Mouse (Mus musculus) limb, embryonic 15.5 days (tissue): ENCODE results near the gene Kcnk5. TPM values are rescaled to one million over a fixed set of nuclear protein-coding genes. Genes with fewer than 3 reads are reported as not detected.

Experiments
- ATAC-seq: fragments of 200-750 bp; cut with Nextera tagmentation; 2 replicates; pipeline ENCODE4 v1.8.0; 2017; ENCODE audit warnings: low read depth, moderate TSS enrichment; ENCODE audit not compliant: insufficient number of reproducible peaks, low FRiP score, low TSS enrichment
- H3K27ac ChIP-seq: fragments of 300-500 bp; sonication (generic); 2 replicates; pipeline ENCODE4 v1.5.1; 2015; ENCODE audit warnings: moderate library complexity, mild to moderate bottlenecking, inconsistent platforms
- H3K27me3 ChIP-seq: fragments of 300-500 bp; sonication (generic); 2 replicates; pipeline ENCODE4 v1.6.1; 2015; ENCODE audit warnings: inconsistent platforms
- H3K36me3 ChIP-seq: fragments of 300-500 bp; sonication (generic); 2 replicates; pipeline ENCODE4 v1.6.1; 2015; ENCODE audit warnings: inconsistent platforms
- H3K4me1 ChIP-seq: fragments of 300-500 bp; sonication (generic); 2 replicates; pipeline ENCODE4 v1.6.1; 2015; ENCODE audit warnings: inconsistent platforms
- H3K4me2 ChIP-seq: fragments of 300-500 bp; sonication (generic); 2 replicates; pipeline ENCODE4 v1.6.1; 2015; ENCODE audit warnings: mild to moderate bottlenecking, inconsistent platforms
- H3K4me3 ChIP-seq: fragments of 300-500 bp; sonication (generic); 2 replicates; pipeline ENCODE4 v1.5.1; 2015; ENCODE audit warnings: mild to moderate bottlenecking, inconsistent platforms
- H3K9ac ChIP-seq: fragments of 300-500 bp; sonication (generic); 2 replicates; pipeline ENCODE4 v1.6.1; 2015; ENCODE audit warnings: inconsistent platforms
- H3K9me3 ChIP-seq: fragments of 300-500 bp; sonication (generic); 2 replicates; pipeline ENCODE4 v1.6.1; 2016; ENCODE audit warnings: inconsistent platforms
- WGBS: fragments of 180-500 bp; shearing (Covaris S2); methylation state at CpG from one replicate; pipeline ENCODE4 v1.1.7; 2015; 5-methylcytosine and 5-hydroxymethylcytosine counted together
- polyA plus RNA-seq: library from polyadenylated mRNA; unstranded; fragments of >200 nt; fragmentation: Nextera tagmentation; extraction: Ambion mirVana; gene quantifications from 2 replicates; pipeline ENCODE4 v1.2.1, GENCODE M21; 2015

Gene Kcnk5
- 4.5 and 4.7 TPM in 2 replicates for polyA plus RNA-seq

DNA sequence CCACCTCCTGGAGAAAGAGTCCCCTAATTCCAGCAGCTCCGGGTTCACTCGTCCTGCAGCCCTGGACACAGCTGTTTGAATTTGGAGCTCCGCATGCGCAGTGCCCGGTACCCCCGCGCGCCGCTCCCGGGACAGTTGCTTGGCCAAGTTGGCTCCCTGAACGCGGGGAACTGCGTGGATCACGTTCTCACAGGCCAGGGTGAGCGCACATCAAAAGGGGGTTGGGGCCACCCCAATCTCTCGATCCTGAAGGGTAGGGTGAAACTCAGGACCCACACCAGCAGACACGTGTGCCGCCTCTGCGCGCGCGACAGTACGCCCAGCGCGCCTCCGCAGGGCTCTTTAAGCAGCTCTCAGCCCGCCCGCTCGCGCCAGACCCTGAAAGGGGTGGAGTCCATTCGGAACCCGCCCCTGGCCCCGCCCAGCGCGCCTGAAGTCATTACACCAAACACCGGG, at the start of gene Kcnk5:
Kcnk5 (minus strand) TSS at position 344 of the 456 bp plus-strand sequence.
- H3K27ac ChIP-seq, result 0 out of 2 replicates have a peak within 1 kb of the TSS, but pooled peaks have one; percentile 27
- peak within 1 kb of the TSS; percentile 89 for H3K4me2 ChIP-seq
- ATAC-seq, result peak; percentile 85
- peak within 1 kb of the TSS; percentile 60 for H3K4me3 ChIP-seq
- WGBS, result under 1% methylated on average over 36 of the region's 36 CpGs
- peaks cover 38% of the 10 kb centered on the region for H3K4me1 ChIP-seq
- no peaks in the 10 kb centered on the region for H3K9me3 ChIP-seq
- H3K9ac ChIP-seq, result peak within 1 kb of the TSS; percentile 28
- H3K27me3 ChIP-seq, result no peaks in the 10 kb centered on the region
- no peaks in the 10 kb centered on the region for H3K36me3 ChIP-seq

DNA sequence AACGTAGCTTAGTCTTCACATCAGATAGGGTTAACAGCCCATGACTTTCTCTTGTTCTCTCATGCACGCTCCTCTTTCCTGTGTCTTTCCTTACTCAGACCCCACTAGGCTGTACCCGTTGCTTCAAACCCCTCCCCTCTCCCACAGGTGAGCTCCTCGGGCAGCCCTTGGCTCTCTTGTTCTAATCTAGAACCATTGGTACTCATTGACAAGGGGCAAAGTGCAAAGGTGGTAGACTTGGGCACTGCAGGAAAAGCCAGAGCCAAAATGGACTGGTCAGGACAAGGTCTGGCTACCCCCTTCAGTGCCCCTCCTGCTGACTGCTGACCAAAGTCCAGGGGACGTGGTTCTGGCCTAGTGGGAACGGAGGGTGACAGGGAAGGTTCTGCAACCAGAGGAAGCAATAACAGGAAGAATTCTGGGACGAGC, 48.5 kb upstream of the Kcnk5 start:
- ATAC-seq, result no peak
- H3K4me1 ChIP-seq, result no peaks in the 10 kb centered on the region
- H3K27ac ChIP-seq, result no peak overlapping the region
- no peak overlapping the region for H3K4me2 ChIP-seq
- no peaks in the 10 kb centered on the region for H3K9me3 ChIP-seq
- H3K27me3 ChIP-seq, result no peaks in the 10 kb centered on the region
- whole genome bisulfite sequencing, result 79% methylated on average over 7 of the region's 7 CpGs
- no peak overlapping the region for H3K9ac ChIP-seq
- H3K4me3 ChIP-seq, result no peak overlapping the region
- H3K36me3 ChIP-seq, result no peaks in the 10 kb centered on the region

DNA sequence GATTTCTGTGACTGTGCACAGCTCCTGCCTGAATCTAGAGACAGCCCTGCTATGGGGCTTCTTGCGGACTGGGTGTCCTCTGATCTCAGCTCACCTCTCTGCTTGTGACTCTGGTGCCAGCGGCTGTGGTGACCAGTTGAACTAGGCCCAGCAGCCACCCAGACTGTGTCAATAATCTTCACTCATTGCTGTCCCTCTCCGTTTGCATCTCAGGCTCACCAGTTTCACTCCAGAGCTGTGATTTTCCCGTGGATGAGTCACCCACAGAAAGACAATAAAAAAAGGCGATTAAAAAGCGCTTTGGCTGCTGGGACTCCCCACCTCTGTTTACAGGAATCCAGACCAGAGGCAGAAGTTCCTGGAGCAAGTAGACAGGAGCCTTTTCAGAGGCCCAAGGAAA, 47.8 kb upstream of the Kcnk5 start:
- Histone ChIP-seq H3K27me3 (no peaks in the 10 kb centered on the region), H3K27ac (no peak overlapping the region), H3K4me3 (no peak overlapping the region), H3K4me2 (no peak overlapping the region), H3K4me1 (0 out of 2 replicates have a peak, but pooled peaks cover 1% of the 10 kb centered on the region), H3K36me3 (no peaks in the 10 kb centered on the region), H3K9ac (no peak overlapping the region), H3K9me3 (no peaks in the 10 kb centered on the region)
- ATAC-seq, result no peak
- WGBS, result 58% methylated on average over 6 of the region's 6 CpGs

DNA sequence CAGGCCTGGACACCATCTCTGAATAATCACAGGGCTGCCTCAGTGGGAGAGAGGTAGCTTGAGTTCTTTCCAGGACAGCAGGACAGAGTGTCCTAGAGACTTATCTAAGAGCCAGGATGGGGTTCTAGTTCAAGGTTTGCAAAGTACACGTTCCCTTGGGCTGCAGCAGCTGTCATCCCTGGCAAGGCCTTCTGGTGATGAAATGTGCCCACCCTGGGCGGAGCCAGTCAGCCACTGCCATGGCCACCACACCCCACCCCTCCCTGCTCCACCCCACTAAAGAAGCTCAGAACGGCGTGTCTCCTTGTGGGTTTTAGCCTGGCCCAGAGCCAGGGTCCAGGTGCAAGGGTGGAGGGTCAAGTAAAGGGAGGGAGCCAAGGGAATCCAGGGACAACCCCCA, 46.7 kb upstream of the Kcnk5 start:
- no peak for ATAC-seq
- H3K4me1 ChIP-seq, result 0 out of 2 replicates have a peak, but pooled peaks cover 4% of the 10 kb centered on the region
- H3K9me3 ChIP-seq, result no peaks in the 10 kb centered on the region
- 61% methylated on average over 4 of the region's 4 CpGs for WGBS
- no peak overlapping the region for H3K4me3 ChIP-seq
- H3K4me2 ChIP-seq, result no peak overlapping the region
- no peak overlapping the region for H3K27ac ChIP-seq
- no peak overlapping the region for H3K9ac ChIP-seq
- no peaks in the 10 kb centered on the region for H3K36me3 ChIP-seq
- H3K27me3 ChIP-seq, result no peaks in the 10 kb centered on the region

DNA sequence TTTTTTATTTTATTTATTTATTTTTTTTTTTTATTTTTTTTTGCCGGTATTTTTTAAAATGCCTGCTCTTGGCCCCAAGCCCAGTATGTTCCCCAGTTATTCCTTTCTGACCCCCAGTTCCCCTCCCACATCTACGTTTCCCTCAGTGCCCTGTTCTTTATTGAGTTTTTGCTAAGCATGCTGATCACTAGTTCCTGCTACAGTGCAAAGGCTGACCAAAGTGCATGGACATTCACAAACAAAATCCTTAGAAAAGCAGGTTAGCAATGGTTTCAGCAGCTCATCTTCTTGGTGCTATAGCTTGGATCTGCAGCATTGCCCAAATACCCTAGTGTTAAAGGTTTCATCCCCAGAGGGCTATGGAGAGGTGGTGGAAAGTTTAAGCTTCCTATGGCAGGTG, 45.4 kb upstream of the Kcnk5 start:
- no peak overlapping the region for H3K4me3 ChIP-seq
- no peak for ATAC-seq
- WGBS, result 28% methylated on average over 2 of the region's 2 CpGs
- no peak overlapping the region for H3K9ac ChIP-seq
- H3K36me3 ChIP-seq, result no peaks in the 10 kb centered on the region
- no peaks in the 10 kb centered on the region for H3K27me3 ChIP-seq
- H3K4me1 ChIP-seq, result 0 out of 2 replicates have a peak, but pooled peaks cover 4% of the 10 kb centered on the region
- H3K4me2 ChIP-seq, result no peak overlapping the region
- no peaks in the 10 kb centered on the region for H3K9me3 ChIP-seq
- H3K27ac ChIP-seq, result no peak overlapping the region

DNA sequence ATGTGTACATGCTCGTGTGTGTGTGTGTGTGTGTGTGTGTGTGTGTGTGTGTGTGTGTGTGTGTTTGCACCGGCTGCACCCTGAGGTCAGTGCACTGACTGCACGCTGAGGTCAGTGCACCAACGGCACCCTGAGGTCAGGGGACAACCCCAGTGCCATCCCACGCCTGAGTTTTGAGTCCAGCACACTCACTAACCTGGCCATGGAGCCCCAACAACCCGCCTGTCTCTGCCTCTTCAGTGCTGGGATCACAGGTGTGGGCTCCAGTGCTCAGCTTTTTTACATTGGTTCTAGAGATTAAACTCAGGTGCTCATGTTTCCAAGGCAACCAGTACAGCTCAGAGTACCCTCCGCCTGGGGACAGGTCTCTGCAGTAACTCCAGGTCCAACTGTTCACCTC, 44.9 kb upstream of the Kcnk5 start:
- no peak for ATAC-seq
- Histone ChIP-seq H3K4me2 (no peak overlapping the region), H3K9ac (no peak overlapping the region), H3K27ac (no peak overlapping the region), H3K4me3 (no peak overlapping the region), H3K27me3 (no peaks in the 10 kb centered on the region), H3K36me3 (no peaks in the 10 kb centered on the region), H3K4me1 (0 out of 2 replicates have a peak, but pooled peaks cover 4% of the 10 kb centered on the region), H3K9me3 (no peaks in the 10 kb centered on the region)
- 64% methylated on average over 7 of the region's 7 CpGs for WGBS

DNA sequence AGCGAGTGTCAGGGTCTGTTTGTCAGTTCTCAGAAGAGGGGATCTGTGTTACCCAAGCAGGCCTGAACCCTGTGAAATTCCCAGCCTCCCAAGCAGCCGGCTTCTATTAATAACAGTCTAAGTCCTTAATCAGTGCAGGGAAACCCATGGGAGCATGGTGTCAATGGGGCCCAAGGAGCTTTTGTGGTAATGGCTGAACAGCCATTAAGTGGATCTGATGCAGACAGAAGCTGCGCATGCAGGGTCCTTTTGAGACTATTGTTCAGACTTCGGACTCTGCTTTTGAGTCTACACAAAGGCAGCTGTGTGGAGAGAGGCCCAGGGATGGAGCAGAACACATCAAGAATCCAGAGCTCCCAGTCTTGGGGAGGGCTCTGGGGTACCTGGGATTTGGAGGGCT, 43.9 kb upstream of the Kcnk5 start:
- WGBS, result 68% methylated on average over 4 of the region's 4 CpGs
- no peak overlapping the region for H3K4me3 ChIP-seq
- H3K9ac ChIP-seq, result no peak overlapping the region
- H3K36me3 ChIP-seq, result no peaks in the 10 kb centered on the region
- H3K9me3 ChIP-seq, result no peaks in the 10 kb centered on the region
- no peak overlapping the region for H3K4me2 ChIP-seq
- no peak for ATAC-seq
- 0 out of 2 replicates have a peak, but pooled peaks cover 4% of the 10 kb centered on the region for H3K4me1 ChIP-seq
- H3K27ac ChIP-seq, result no peak overlapping the region
- no peaks in the 10 kb centered on the region for H3K27me3 ChIP-seq

DNA sequence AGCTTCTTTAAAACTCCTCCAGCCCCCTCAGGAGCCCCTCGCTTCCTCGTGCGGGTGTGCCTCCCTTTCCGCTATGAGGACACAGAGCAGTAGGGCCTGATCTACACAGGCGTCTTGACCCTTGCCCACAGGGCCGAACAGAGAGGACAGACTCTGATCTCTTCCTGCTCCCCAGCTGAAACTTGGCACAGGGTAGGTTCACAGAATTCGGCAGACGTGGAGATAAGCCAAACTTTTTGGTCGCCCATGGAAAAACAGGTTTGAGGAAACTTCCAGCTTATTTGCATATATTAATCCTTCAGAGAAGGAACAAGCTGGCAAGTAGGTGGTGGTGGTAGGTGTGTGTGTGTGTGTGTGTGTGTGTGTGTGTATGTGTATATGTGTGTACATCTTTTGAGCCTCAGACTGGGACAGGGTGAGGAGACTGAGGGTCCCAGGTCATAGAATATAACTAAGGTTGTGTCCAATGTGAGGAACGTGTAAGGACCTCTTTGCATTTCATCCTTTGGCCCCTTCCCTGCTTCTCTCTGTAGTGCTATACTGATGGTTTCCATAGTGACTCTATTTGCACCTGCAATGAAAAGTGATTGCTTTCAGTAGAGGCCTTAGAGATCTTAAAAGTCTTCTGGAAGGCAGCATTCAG, 43.1 kb upstream of the Kcnk5 start:
- no peak for ATAC-seq
- no peak overlapping the region for H3K4me3 ChIP-seq
- H3K4me1 ChIP-seq, result 0 out of 2 replicates have a peak, but pooled peaks cover 4% of the 10 kb centered on the region
- no peaks in the 10 kb centered on the region for H3K27me3 ChIP-seq
- H3K36me3 ChIP-seq, result no peaks in the 10 kb centered on the region
- no peaks in the 10 kb centered on the region for H3K9me3 ChIP-seq
- 64% methylated on average over 10 of the region's 10 CpGs for WGBS
- no peak overlapping the region for H3K27ac ChIP-seq
- H3K4me2 ChIP-seq, result no peak overlapping the region
- H3K9ac ChIP-seq, result no peak overlapping the region

DNA sequence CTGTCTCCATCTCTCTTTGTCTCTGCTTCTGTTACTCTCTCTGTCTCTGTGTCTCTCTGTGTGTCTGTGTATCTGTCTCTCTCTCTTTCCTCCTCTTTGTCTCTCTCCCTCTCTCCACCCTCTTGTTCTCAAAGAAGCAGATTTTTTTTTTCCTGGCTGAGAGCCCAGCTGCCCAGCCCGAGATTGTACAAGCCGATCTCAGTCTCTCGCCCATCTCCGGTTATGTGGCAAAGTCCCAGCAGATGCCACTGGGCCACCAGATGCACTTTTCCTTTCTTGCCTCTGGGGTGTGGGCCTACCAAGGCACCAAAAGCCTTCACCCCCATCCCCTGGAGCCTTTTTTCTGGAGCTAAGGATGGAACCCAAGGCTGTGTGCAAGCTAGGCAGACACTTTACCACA, 42.6 kb upstream of the Kcnk5 start:
- H3K4me3 ChIP-seq, result no peak overlapping the region
- H3K4me2 ChIP-seq, result no peak overlapping the region
- H3K9me3 ChIP-seq, result no peaks in the 10 kb centered on the region
- WGBS, result 37% methylated on average over 4 of the region's 4 CpGs
- H3K4me1 ChIP-seq, result 0 out of 2 replicates have a peak, but pooled peaks cover 4% of the 10 kb centered on the region
- no peak overlapping the region for H3K9ac ChIP-seq
- no peak for ATAC-seq
- H3K27ac ChIP-seq, result no peak overlapping the region
- no peaks in the 10 kb centered on the region for H3K27me3 ChIP-seq
- no peaks in the 10 kb centered on the region for H3K36me3 ChIP-seq

DNA sequence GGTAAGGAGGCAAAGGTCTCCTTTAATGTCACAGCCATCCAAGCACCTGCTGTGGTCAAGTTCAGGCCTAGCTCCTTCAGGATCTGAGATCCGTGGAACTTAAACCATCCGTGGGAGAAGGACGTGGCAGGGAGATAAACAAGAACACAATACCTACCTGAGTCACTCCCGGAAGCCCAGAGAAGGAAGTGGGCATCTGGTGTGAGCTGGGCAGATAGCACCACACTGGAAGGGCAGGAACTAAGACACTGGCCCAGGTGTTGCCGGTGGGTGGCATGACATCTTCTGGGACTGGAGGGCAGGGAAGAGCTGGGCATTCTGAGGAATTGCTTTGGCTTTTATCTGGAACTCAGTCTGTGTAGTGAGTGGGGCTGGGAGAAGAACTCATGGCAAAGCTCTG, 41.6 kb upstream of the Kcnk5 start:
- H3K9ac ChIP-seq, result no peak overlapping the region
- H3K27ac ChIP-seq, result no peak overlapping the region
- no peaks in the 10 kb centered on the region for H3K9me3 ChIP-seq
- ATAC-seq, result no peak
- no peak overlapping the region for H3K4me3 ChIP-seq
- 0 out of 2 replicates have a peak, but pooled peaks cover 4% of the 10 kb centered on the region for H3K4me1 ChIP-seq
- H3K27me3 ChIP-seq, result no peaks in the 10 kb centered on the region
- H3K4me2 ChIP-seq, result no peak overlapping the region
- WGBS, result 87% methylated on average over 5 of the region's 5 CpGs
- no peaks in the 10 kb centered on the region for H3K36me3 ChIP-seq

DNA sequence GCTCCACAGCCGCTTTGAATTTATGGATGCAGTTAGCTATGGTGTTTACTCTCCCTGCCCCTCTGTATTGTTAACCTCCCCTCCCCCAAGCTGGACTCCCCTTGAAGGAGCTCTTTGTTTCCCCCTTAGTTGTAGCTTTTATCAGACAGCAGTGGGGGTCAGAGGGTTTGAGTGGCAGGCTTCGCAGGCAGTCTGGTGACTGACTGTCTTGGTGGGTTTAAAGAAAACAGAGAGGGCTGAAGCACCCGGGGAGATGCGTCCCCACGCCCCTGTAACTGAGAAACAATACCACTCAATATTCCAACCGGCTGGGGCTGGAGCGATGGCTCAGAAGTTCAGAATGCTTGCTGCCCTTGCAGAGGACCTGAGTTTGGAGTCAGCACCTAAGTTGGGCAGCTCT, 39.5 kb upstream of the Kcnk5 start:
- ATAC-seq, result no peak

DNA sequence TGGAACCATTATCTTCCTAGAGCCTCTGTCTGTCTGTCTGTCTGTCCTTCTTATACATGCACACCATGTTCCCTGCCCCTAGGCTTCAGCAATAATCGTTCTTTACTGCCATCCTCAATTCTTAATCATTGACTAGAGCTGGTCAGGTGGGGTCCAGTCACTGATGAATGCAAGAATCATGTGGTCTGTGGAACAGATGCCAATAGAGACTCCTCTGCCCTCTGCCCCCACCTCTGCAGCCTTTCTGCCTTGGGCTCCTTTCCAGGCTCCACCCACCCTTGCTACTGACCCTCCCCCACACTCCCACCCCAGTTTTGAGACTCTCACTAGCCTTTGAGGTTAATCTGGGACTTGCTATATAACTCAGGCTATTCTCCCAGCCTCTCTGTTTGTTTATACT, 38.2 kb upstream of the Kcnk5 start:
- no peak for ATAC-seq
- Histone ChIP-seq H3K36me3 (no peaks in the 10 kb centered on the region), H3K27ac (no peak overlapping the region), H3K9ac (no peak overlapping the region), H3K4me1 (0 out of 2 replicates have a peak, but pooled peaks cover 4% of the 10 kb centered on the region), H3K27me3 (no peaks in the 10 kb centered on the region), H3K4me3 (no peak overlapping the region), H3K9me3 (no peaks in the 10 kb centered on the region), H3K4me2 (no peak overlapping the region)
- 87% methylated on average over 1 of the region's 1 CpGs for WGBS

More for the DNA sequence above, 39.5 kb upstream of the Kcnk5 start:
- no peak overlapping the region for H3K4me2 ChIP-seq
- no peaks in the 10 kb centered on the region for H3K27me3 ChIP-seq
- 0 out of 2 replicates have a peak, but pooled peaks cover 4% of the 10 kb centered on the region for H3K4me1 ChIP-seq
- H3K27ac ChIP-seq, result no peak overlapping the region
- 75% methylated on average over 7 of the region's 7 CpGs for WGBS
- H3K4me3 ChIP-seq, result no peak overlapping the region
- H3K36me3 ChIP-seq, result no peaks in the 10 kb centered on the region
- H3K9me3 ChIP-seq, result no peaks in the 10 kb centered on the region
- no peak overlapping the region for H3K9ac ChIP-seq
